Mouse (Mus musculus): Measurements from ENCODE around the gene Ino80b. TPM values are rescaled to one million over a fixed set of nuclear protein-coding genes. Genes with fewer than 3 reads are reported as not detected.

The Ino80b gene
- polyA plus RNA-seq, 1 experiment: 70.3 TPM

DNA sequence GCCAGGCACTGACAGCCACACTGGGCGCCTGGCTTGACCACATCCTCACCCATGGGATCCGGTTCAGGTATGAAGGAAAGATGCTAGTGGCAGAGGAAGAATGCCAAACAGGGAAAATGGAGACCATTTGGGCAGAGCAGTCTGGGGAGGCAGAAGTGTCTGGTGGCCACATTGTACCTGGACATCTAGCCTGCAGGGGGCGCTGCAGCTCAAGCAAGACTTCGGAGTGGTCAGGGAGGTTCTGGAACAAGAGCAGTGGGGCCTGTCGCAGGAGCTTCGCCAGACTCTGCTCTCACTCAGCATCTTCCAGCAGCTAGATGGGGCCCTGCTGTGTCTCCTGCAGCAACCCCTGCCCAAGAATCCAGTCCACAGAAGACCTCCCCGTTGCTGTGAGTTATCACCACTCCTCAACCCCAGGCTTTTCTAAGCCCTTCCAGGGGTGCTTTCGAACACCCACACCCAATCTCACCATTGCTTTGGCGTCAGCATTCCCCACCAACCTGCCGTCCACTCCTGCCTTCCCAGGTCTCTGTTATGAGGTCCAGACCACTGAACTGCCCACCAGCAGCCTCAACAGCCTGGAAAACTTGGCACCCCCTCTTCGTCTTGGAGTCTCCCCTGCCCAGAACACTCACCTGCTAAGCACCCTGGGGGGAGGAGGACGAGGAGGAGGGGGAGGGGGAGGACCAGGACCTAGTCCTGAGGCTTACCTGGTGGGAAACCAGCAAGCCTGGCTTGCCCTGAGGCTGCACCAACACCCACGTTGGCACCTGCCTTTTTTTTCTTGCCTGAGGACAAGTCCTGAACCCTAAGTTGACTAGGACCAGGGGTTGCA, 17.4 kb downstream of the Ino80b start:
- Histone ChIP-seq H3K4me1 (ENCODE audit: control insufficient read depth, insufficient read depth, insufficient read length, low read length) (peaks cover 14% of the 10 kb centered on the region), H3K27ac (ENCODE audit: insufficient read depth, low read depth, low read length) (no peak overlapping the region), H3K36me3 (ENCODE audit: control insufficient read depth, insufficient read depth, low read length) (peaks cover 6% of the 10 kb centered on the region; the same call in 1 of the 2 replicates), H3K27me3 (ENCODE audit: control insufficient read depth, insufficient read depth, low read length) (no peaks in the 10 kb centered on the region), H3K4me3 (ENCODE audit: low read depth, low read length) (no peak overlapping the region)
- TF ChIP-seq POLR2A (IDR thresholded peaks at IDR 0.05; ENCODE audit: low read depth, low read length): no peak; the same call in 1 of the 2 replicates
- TF ChIP-seq CTCF (IDR thresholded peaks at IDR 0.05; ENCODE audit: extremely low read depth, insufficient read length, insufficient replicate concordance, low read depth, low read length): peak; percentile 75
- 40% methylated on average over 13 of the region's 13 CpGs for WGBS

- peaks cover 5% of the 10 kb centered on the region; the same call in 1 of the 2 replicates for H3K36me3 ChIP-seq (ENCODE audit: control insufficient read depth, insufficient read depth, low read length)
- H3K27ac ChIP-seq (ENCODE audit: insufficient read depth, low read depth, low read length): no peak overlapping the region
- TF ChIP-seq CTCF (IDR thresholded peaks at IDR 0.05; ENCODE audit: extremely low read depth, insufficient read length, insufficient replicate concordance, low read depth, low read length): no peak
- no peak for TF ChIP-seq POLR2A (IDR thresholded peaks at IDR 0.05; ENCODE audit: low read depth, low read length)
- no peaks in the 10 kb centered on the region for H3K27me3 ChIP-seq (ENCODE audit: control insufficient read depth, insufficient read depth, low read length)
- H3K4me3 ChIP-seq (ENCODE audit: low read depth, low read length): no peak overlapping the region
- H3K4me1 ChIP-seq (ENCODE audit: control insufficient read depth, insufficient read depth, insufficient read length, low read length): peaks cover 19% of the 10 kb centered on the region
- WGBS: 86% methylated on average over 4 of the region's 4 CpGs
Measured at GRCm38 (mm10) chr6:83104158-83104557, 21.1 kb downstream of the Ino80b start.

- Histone ChIP-seq H3K27ac (ENCODE audit: insufficient read depth, low read depth, low read length) (peak overlapping the region; percentile 77), H3K36me3 (ENCODE audit: control insufficient read depth, insufficient read depth, low read length) (peaks cover 5% of the 10 kb centered on the region; the same call in 1 of the 2 replicates), H3K4me3 (ENCODE audit: low read depth, low read length) (peak overlapping the region; percentile 86), H3K4me1 (ENCODE audit: control insufficient read depth, insufficient read depth, insufficient read length, low read length) (peaks cover 19% of the 10 kb centered on the region), H3K27me3 (ENCODE audit: control insufficient read depth, insufficient read depth, low read length) (no peaks in the 10 kb centered on the region)
- TF ChIP-seq POLR2A (IDR thresholded peaks at IDR 0.05; ENCODE audit: low read depth, low read length) (peak; percentile 8; the same call in 1 of the 2 replicates), CTCF (IDR thresholded peaks at IDR 0.05; ENCODE audit: extremely low read depth, insufficient read length, insufficient replicate concordance, low read depth, low read length) (peak; percentile 7; the same call in 1 of the 2 replicates)
- 44% methylated on average over 11 of the region's 11 CpGs for WGBS
Measured at GRCm38 (mm10) chr6:83103130-83103650, 22.0 kb downstream of the Ino80b start.

- H3K27ac ChIP-seq (ENCODE audit: insufficient read depth, low read depth, low read length): peak overlapping the region; percentile 77
- under 1% methylated on average over 73 of the region's 74 CpGs for WGBS
- TF ChIP-seq POLR2A (IDR thresholded peaks at IDR 0.05; ENCODE audit: low read depth, low read length) (peak; percentile 31; the same call in 1 of the 2 replicates), CTCF (IDR thresholded peaks at IDR 0.05; ENCODE audit: extremely low read depth, insufficient read length, insufficient replicate concordance, low read depth, low read length) (peak; percentile 31; the same call in 1 of the 2 replicates)
- H3K27me3 ChIP-seq (ENCODE audit: control insufficient read depth, insufficient read depth, low read length): no peaks in the 10 kb centered on the region
- peaks cover 13% of the 10 kb centered on the region for H3K4me1 ChIP-seq (ENCODE audit: control insufficient read depth, insufficient read depth, insufficient read length, low read length)
- H3K4me3 ChIP-seq (ENCODE audit: low read depth, low read length): peak overlapping the region; percentile 86
- peaks cover 3% of the 10 kb centered on the region; the same call in 1 of the 2 replicates for H3K36me3 ChIP-seq (ENCODE audit: control insufficient read depth, insufficient read depth, low read length)
Measured at GRCm38 (mm10) chr6:83101688-83102556, 23.3 kb downstream of the Ino80b start.

GRCm38 (mm10) chr6:83101316-83101687, 23.9 kb downstream of the Ino80b start, which contains the start of the genes Ccdc142 and Gm42688:
Ccdc142 (plus strand) TSS chr6:83101601.
Gm42688 (plus strand) TSS chr6:83101617.
- peaks cover 13% of the 10 kb centered on the region for H3K4me1 ChIP-seq (ENCODE audit: control insufficient read depth, insufficient read depth, insufficient read length, low read length)
- WGBS: under 1% methylated on average over 25 of the region's 25 CpGs
- peaks cover 2% of the 10 kb centered on the region; the same call in 1 of the 2 replicates for H3K36me3 ChIP-seq (ENCODE audit: control insufficient read depth, insufficient read depth, low read length)
- no peaks in the 10 kb centered on the region for H3K27me3 ChIP-seq (ENCODE audit: control insufficient read depth, insufficient read depth, low read length)
- H3K4me3 ChIP-seq (ENCODE audit: low read depth, low read length): peak within 1 kb of the TSS; percentile 86
- H3K27ac ChIP-seq (ENCODE audit: insufficient read depth, low read depth, low read length): peak within 1 kb of the TSS; percentile 77
- TF ChIP-seq CTCF (IDR thresholded peaks at IDR 0.05; ENCODE audit: extremely low read depth, insufficient read length, insufficient replicate concordance, low read depth, low read length) (peak; percentile 53; the same call in 1 of the 2 replicates), POLR2A (IDR thresholded peaks at IDR 0.05; ENCODE audit: low read depth, low read length) (peak; percentile 47; the same call in 1 of the 2 replicates)

- Histone ChIP-seq H3K27ac (ENCODE audit: insufficient read depth, low read depth, low read length) (no peak overlapping the region; the same call in 1 of the 2 replicates), H3K4me1 (ENCODE audit: control insufficient read depth, insufficient read depth, insufficient read length, low read length) (peaks cover 11% of the 10 kb centered on the region), H3K36me3 (ENCODE audit: control insufficient read depth, insufficient read depth, low read length) (no peaks in the 10 kb centered on the region), H3K4me3 (ENCODE audit: low read depth, low read length) (no peak overlapping the region), H3K27me3 (ENCODE audit: control insufficient read depth, insufficient read depth, low read length) (no peaks in the 10 kb centered on the region)
- WGBS: 31% methylated on average over 2 of the region's 2 CpGs
- no peak for TF ChIP-seq CTCF (IDR thresholded peaks at IDR 0.05; ENCODE audit: extremely low read depth, insufficient read length, insufficient replicate concordance, low read depth, low read length)
- no peak for TF ChIP-seq POLR2A (IDR thresholded peaks at IDR 0.05; ENCODE audit: low read depth, low read length)
Measured at GRCm38 (mm10) chr6:83098411-83098810, 26.8 kb downstream of the Ino80b start.

Data from small intestine, adult 2 months (tissue).